Mouse (Mus musculus) embryo, embryonic 9.5 days (tissue): ENCODE results near the gene Tmem247.

Source experiments
- DNase-seq: peaks from one replicate; pipeline ENCODE4 v3.0.0-alpha.2; 2017; ENCODE audit errors: extremely low spot score

The Tmem247 gene

GRCm38 (mm10) chr17:86917048-86917447 lies at the start of gene Tmem247:
Tmem247 (plus strand) TSS chr17:86917348.
- DNase-seq: no peak

GRCm38 (mm10) chr17:86870586-86870985 lies 46.6 kb upstream of the Tmem247 start:
- no peak for DNase-seq

- DNase-seq: no peak
These were observed 44.5 kb upstream of the Tmem247 start for GRCm38 (mm10) chr17:86872643-86873042.

DNA sequence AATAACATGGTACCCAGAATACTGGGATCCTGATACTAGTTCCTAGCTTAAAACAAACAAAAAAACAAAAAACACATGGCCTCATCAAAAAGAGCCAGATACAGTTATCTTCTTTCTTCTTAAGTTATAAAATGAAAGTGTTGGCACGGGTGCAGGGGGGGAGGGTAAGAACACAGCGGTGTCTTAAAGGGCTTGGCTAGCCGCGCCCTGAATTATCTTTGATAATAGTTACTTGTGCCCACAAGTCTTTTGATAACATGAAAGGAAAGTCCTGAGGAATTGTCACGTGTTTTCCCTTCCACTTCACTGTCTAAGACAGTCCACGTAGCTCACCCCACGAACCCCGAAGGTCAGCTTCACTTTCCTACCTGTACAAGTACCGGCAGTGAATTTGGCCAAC lies 40.2 kb upstream of the Tmem247 start:
- no peak for DNase-seq

GRCm38 (mm10) chr17:86877747-86878146 lies 39.4 kb upstream of the Tmem247 start:
- DNase-seq: no peak

DNA sequence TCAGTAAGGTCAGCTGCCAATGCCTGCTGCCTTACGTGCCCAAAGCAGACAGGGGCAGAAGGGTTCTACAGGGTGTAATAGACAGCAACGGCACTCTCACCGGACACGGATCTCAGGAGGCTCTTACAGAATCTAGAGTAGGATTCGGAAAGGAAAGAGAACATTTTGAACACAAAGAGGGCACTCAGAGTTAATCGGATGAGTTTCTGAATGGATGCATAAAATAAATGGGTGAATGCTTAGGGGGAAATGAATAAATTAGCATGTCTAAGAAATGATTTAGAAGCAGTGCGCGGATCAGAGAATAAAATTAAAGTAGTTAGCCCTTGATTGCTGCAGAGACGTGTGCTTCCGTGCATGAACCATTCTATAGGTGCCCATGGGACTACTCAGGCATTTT lies 37.1 kb upstream of the Tmem247 start:
- DNase-seq: no peak

- DNase-seq: no peak
These were observed 36.6 kb upstream of the Tmem247 start for GRCm38 (mm10) chr17:86880461-86881044.

DNA sequence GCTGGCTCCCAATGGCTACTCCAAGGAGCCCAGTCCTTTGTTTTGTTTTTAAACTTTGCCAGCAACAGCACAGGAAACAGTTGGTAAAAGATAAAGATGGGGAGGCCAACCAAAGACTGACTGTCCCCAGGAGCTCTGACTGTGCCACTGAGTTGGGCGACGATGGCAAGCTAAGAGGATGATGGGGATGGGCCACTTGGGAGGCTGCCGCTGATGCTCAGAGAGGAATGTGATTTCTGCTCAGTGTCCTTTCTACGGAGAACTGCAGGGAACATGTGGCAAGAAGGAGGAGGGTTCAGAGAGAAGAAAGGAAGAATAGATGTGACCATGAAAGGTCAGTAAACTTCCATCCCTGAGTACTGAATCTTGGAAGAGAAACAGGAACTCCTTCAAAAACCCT lies 22.0 kb upstream of the Tmem247 start:
- DNase-seq: no peak

- DNase-seq: no peak
These were observed 19.5 kb upstream of the Tmem247 start for GRCm38 (mm10) chr17:86897486-86898165.

DNA sequence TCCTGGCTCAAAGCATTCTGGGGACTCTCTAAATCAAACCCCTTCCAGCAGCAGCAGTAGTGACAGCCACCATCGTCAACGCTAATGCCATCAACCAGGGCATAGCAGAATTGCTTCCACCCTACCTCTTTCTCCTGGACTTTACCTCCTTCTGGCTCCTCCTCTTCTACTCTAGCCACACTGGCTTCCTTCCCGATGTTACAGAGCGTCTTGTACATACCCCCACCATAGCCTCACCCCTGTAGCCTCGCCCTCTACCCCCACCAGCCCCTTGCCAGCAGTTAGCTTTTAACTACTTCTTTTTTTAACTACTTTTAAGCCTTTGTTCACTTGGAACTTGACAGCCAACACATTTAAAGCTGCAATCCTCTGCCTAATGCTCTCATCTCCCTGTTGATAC lies 17.3 kb upstream of the Tmem247 start:
- DNase-seq: no peak

GRCm38 (mm10) chr17:86900564-86900963 lies 16.6 kb upstream of the Tmem247 start:
- no peak for DNase-seq

GRCm38 (mm10) chr17:86902399-86903067 lies 14.6 kb upstream of the Tmem247 start:
- DNase-seq: no peak

GRCm38 (mm10) chr17:86903596-86903995 lies 13.6 kb upstream of the Tmem247 start:
- no peak for DNase-seq

DNA sequence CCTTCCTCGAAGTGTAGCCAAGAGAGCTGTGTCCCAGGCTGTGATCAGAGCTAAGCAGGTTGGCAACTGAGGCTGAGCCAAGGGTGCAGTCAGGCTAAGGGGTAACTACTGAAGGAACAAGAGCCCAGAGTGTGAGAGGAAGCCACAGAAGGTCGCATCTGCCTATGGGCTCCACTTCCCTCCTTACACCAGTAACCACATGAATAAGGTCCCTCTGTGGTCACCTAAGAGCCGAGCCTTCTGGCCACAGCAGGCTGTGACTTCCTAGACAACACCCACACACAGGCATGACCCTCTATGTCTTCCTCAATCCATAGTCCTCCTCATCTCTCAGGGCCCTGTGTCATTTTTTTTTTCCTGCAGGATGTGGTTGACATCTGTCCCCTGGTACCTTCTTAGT lies 12.9 kb upstream of the Tmem247 start:
- DNase-seq: no peak

DNA sequence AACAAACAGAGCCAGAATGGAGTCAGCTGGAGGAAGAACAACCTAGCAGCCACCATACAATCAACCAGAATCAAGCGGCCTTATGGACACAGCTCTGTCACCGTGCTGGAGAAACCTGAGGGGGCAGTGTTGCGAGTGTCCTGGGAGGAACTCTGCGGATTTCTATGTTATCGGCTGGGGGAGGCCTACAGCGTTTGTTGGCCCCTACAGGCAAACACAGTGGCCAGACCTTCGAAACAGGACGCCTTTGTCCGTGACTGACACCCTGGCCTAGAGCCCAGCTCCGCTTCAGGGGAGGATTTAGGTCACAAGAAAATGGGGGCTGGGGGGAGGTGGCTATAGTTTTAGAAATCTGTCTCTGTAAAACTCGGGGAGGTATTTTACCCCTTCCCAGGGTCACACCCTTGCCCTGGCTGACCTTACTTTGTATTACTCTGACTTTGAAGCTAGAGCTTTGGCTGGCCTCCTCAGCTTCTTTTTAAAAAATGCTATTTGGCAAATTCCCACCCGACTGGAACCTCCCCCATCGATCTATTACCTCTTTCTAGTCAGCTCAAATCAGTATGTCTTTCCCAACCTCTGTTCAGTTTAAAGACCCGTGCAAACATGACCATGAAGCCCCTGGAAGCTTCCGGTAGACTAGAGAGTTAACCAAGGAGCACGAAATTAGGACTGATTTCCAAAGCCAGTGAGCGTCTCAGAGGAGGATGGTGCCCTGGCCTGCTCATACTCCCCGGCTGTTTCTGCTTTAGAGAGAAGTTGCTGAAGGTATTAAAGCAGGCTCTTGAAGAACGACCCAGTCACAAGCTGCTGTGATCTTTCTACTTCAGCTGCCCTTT lies 11.6 kb upstream of the Tmem247 start:
- peak; percentile 61 for DNase-seq

- DNase-seq: peak; percentile 83
These were observed 11.0 kb upstream of the Tmem247 start for GRCm38 (mm10) chr17:86906136-86906461.

DNA sequence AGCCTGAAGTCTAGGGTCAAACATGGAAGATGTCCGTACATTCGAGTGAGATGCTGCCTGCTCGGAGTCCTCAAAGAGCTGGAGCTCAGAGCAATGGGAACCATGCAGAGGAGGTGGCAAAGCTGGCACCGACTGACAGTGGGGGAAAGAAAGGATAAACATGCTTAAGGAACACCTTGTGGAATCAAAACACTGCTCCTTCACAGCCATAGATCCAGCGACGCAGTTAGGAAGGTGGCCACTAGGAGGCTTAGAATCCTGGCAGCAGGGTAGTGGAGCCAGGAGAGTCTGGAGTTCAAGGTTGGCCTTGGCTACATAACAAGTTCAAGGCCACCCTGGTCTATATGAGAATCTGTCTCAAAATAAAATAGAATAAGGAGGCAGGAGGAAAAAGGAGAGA lies 10.5 kb upstream of the Tmem247 start:
- peak; percentile 22 for DNase-seq

GRCm38 (mm10) chr17:86907092-86907491 lies 10.1 kb upstream of the Tmem247 start:
- DNase-seq: no peak

DNA sequence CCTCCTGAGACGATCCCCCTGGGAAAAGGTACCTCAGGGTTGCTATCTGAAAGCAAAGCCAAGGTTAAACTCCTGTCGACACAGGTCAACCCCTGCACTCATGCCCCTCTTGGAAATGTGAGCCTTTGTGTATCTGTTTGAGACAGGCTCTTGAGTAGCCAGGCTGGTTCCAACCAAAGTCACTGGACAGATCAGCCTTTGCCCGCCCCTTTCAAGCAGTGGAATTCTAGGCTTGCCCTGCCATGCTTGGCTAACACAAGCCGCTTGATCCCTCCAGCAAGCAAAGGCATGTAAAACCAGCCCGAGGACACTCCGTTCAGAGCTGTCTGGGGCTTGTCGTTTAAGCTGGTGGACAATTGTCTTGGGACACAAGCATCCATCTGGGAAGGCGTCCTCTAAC lies 8.8 kb upstream of the Tmem247 start:
- DNase-seq: no peak

DNA sequence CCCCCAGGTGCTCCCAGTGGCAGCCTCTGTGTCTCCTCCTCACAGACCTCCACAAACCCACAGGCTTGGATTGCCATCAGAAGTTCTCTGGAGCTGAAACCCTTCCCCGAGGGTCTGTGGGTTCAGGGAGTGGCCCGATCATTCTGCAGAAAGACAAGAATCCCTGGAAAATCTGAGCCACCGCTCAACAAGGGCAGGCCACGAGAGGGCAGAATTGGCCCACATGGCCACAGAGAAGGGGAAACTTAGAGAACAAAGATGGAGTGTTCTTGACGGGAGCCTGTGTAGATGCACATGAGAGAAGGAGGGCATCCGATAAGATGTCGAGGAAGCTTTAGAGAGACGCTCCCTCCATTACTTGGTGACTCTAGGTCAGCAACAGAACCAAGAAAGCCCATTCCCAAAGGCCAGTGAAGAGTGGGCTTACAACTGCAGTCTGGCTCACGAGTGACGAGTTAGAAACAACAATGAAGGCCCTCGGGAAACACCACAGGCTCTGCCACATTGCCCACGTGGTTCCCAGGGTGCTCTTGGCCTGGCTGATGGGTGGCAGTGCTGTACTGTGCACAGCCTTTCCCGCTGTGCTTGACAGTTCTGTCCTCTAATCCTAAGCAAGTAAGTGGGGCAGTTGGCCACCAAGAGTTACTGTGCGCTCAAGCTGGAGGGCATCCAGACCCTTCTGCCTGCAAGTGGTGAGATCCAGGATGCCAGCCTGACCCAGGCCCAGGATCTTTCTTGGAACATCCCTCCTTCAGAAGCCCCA lies 7.2 kb upstream of the Tmem247 start:
- peak; percentile 19 for DNase-seq

- no peak for DNase-seq
These were observed 5.9 kb upstream of the Tmem247 start for GRCm38 (mm10) chr17:86911261-86911660.
